Mouse (Mus musculus) T-helper 17 cell (primary cell): ENCODE measurements at regions not wholly inside any gene's neighbourhood (a gene's known extent, or its start where the extent isn't known, plus 50 kb on each side); places are given as distances from the start of the nearest gene placed in this dataset.

Source experiments
- in situ Hi-C, 2 experiments: fragments of 300-600 bp; cut with MboI, MseI; formaldehyde crosslinking; loops; 1 replicate in 1 of 2; 2 replicates in 1 of 2; pipeline ENCODE4 v1.15.1; 2025; ENCODE audit warnings: high pct_unique_total_duplicates in 2 of 2

GRCm38 (mm10) chr10:70741909-70742308 is 86.1 kb upstream of the Phyhipl start:
- in situ Hi-C loops, result no loop called here

GRCm38 (mm10) chr10:70740095-70740494 is 84.3 kb upstream of the Phyhipl start:
- in situ Hi-C loops, result no loop called here

- in situ Hi-C loops, result loop anchor here in 1 of 2 experiments (10.0 kb wide), 1 partner anchor 925 kb away; no protein-coding TSS in a partner anchor
Measured at GRCm38 (mm10) chr10:70739348-70739966, 83.7 kb upstream of the Phyhipl start.

- in situ Hi-C loops, result loop anchor here in 1 of 2 experiments (10.0 kb wide), 1 partner anchor 926 kb away; no protein-coding TSS in a partner anchor
Measured at GRCm38 (mm10) chr10:70738686-70739085, 82.9 kb upstream of the Phyhipl start.

GRCm38 (mm10) chr10:70733956-70734355 is 78.2 kb upstream of the Phyhipl start:
- in situ Hi-C loops, result loop anchor here in 1 of 2 experiments (10.0 kb wide), 1 partner anchor 931 kb away; no protein-coding TSS in a partner anchor

DNA sequence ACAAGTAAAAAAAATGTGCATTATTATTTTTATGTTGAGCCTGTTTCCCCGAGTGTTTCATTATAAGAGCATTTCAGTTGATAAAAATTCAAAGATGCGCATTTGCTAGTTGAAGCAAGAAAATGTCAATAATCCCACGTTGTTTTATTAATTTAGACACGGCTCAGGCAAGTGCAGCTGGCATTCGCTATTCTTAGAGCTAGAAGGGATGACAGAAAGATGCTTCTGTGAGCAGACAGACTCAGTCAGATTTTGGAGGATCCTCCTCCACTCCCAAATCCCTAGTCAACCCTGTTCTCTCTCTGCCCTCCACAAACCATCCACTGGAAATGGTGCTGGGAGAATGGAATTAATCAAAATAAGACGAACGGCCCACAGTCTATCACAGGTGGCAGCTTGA is 77.7 kb upstream of the Phyhipl start:
- in situ Hi-C loops, result loop anchor here in 1 of 2 experiments (10.0 kb wide), 1 partner anchor 931 kb away; no protein-coding TSS in a partner anchor

- in situ Hi-C loops, result no loop called here
Measured at GRCm38 (mm10) chr10:70725091-70725490, 69.3 kb upstream of the Phyhipl start.

DNA sequence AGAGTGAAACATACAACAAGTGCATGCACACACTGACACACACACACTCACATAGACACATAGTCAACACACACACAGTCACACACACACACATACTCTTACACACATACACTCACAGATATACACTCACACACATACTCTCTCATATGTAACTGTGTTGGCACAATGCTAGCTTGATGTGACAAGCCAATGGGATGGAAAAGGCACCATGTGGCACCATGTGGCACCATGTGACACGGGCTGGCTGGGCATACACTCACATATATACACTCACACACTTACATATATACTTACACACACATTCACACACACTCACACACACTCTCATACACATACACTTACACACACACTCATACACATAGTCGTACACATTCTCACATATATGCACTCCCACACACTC is 67.0 kb upstream of the Phyhipl start:
- in situ Hi-C loops, result no loop called here

- in situ Hi-C loops, result no loop called here
Measured at GRCm38 (mm10) chr10:70722381-70722780, 66.6 kb upstream of the Phyhipl start.

- in situ Hi-C loops, result no loop called here
Measured at GRCm38 (mm10) chr10:70717464-70717863, 61.7 kb upstream of the Phyhipl start.

- in situ Hi-C loops, result no loop called here
Measured at GRCm38 (mm10) chr10:70717025-70717424, 61.3 kb upstream of the Phyhipl start.

GRCm38 (mm10) chr10:70713306-70713705 is 57.5 kb upstream of the Phyhipl start:
- in situ Hi-C loops, result loop anchor here in 1 of 2 experiments (5.0 kb wide), 1 partner anchor 434 kb away; no protein-coding TSS in a partner anchor

DNA sequence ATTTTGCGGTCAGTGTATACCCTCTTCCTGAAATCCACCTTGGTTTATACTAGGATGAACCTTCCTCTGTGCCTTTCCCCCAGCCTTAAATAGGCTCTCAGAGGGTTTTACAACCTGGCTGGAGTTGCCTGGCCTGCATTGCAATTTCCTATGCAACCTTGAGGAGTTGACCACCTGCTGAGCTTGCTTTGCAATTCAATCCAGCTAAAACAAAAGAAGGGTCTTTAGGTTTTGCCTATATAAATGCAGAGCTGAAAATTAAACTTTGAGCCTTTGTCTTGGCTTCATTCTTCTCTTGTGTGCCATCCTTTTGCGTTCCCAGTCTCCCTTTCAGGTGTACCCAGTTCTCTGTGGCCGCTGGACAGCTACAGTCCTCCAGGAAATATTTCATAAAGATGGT is 53.0 kb upstream of the Phyhipl start:
- in situ Hi-C loops, result no loop called here
